Mouse (Mus musculus) common myeloid progenitor, adult 5-6 weeks (primary cell): ENCODE measurements at regions not wholly inside any gene's neighbourhood (a gene's known extent, or its start where the extent isn't known, plus 50 kb on each side); places are given as distances from the start of the nearest gene placed in this dataset.

ENCODE experiments used
- ATAC-seq: replicated peaks from 2 replicates; pipeline ENCODE4 v1.8.0; 2016; ENCODE audit warnings: low read depth, mild to moderate bottlenecking, moderate TSS enrichment, inconsistent platforms; ENCODE audit not compliant: poor library complexity, severe bottlenecking

DNA sequence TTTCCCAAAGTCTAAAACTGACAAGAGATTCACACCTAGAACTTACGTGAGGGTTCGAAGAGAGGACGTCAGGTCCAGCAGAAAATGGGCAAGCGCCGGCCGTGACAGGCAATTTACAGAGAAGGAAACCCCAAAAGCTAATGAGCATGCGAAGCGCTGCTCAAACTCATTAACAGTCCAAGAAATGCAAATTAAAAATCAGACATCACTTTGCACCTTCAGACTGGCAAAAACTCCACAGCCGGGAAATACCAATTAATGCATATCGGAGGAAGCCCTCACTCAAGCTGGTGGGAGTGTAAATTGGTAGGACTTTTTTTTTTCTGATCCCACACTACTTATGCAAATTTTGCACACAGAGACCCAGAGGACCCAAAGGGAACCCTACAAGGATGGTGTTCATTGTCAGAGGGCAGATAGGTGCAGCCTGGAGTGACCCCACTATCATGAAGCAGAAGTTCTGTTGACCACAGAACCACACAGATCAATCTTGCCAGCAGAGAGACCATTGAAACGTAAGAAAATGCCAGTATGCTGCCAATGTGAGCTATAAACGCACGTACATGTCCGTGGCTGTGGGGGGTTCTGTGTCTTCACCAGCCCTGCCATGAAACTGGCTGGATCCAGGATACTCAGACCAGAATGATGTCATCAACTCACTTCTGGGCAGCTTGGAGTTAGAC lies 74.8 kb upstream of the Mvb12b start:
- peak; percentile 66 for ATAC-seq

DNA sequence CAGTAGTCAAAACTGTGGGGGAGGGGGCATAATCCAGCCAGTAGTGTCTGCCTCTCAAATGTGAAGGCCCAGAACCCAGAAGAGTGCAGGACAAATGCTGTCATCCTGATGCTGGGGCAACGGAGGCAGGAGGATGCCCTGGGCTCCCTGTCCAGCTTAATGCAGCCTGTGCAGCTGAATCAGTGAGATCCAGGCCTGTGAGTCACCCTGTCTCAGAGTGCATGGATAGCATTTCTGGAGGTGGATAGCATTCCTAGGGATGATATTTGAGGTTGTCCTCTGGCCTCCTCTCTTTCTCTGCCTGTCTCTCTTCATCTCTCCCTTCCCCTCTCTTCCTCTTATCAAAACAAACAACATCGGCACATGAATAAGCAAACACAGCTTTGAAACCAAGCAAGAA lies 73.8 kb upstream of the Mvb12b start:
- ATAC-seq: no peak

DNA sequence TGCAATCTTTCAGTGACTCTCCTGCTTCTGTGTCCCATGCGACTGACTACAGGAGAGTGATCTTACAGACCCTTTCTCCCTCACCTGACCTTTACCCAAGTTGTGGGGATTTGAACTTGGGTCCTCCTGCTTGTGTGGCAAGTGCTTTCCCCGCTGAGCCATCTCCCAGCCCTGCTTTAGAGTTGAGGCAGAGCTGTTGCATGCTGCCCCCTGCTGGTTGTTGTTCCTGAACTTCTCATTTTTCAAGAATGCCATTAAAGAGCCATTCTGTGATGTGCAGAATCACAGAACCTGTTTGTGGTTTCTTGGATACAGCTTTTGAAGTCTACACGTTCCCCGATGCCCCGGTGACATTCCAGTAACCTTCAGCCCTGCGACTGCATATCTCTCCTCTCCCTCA lies 70.0 kb upstream of the Mvb12b start:
- peak; percentile 45; the same call in 1 of the 2 replicates for ATAC-seq

DNA sequence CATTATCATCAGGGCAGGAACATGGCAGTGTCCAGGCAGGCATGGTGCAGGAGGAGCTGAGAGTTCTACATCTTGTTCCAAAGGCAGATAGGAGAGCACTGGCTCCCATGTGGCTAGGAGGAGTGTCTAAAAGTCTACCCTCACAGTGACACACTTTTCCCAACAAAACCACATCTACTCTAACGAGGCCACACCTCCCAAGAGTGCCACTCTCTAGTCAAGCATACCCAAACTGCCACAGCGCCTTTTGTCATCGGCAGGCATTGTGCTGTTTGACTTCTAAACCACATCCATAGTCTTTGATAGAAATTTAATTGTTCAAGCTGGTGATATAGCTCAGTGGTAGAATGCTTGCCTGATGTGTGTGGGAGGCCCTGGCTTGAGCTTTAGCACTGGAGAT lies 56.6 kb upstream of the Mvb12b start:
- ATAC-seq: peak; percentile 36

DNA sequence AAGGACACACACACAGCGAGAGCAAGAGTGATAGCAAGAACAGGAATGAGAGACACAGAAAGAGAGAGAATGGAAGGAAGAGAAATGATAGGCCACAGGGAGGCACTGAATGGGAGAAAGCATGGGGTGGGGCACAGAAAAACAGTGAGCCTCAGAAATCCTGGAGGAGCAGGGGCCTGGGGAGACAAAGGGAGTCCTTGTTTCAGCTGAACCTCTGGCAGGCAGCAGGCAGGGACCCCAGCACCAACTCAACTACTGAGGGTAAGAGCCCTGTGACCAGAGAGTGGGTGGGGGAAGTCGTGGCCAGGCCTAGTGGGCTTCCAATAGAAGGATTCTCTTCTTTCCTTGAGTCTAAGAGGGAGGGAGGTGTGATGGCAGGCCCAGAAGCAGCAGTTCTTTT lies 54.3 kb upstream of the Mvb12b start:
- ATAC-seq: no peak

DNA sequence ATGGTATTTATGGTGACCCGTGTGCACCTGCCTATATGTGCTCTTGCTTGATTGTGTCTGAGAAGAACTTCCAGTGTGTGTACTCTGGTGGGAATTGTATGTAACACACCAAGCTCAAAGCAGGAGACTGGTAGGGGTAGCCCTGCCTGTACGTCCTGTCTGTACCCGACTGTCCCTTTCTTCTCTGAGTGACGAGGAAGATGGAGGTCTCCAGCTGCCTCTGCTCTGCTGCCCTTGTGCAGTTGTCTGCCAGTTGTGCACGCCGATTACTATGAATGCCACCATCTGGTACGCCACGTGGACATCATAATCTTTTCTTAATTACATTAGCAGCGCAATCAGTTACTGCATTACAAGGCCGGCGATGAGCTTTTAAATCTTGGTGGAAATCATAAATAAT lies 53.6 kb upstream of the Mvb12b start:
- ATAC-seq: no peak

DNA sequence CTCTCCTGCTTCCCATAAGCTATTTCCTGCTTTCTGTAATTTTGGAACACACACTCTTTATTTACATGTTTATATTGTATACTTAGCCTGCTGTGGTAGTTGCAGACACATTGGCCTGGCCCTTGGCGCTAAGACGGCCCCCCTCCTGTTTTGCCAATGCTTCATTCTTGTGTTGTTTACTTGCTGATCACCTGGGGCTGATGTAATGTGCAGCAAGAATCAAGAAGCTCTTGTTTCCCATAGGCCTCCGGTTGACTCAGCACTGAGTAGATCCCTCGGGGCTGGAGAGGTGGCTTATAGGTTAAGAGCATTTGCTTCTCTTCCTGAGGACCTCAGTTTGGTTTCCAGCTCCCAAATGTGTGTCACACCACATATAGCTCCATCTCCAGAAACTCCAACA lies 52.1 kb upstream of the Mvb12b start:
- no peak for ATAC-seq
